Mouse (Mus musculus) hindbrain, embryonic 10.5 days (tissue): ENCODE measurements around the gene Tbc1d4. TPM values are rescaled to one million over a fixed set of nuclear protein-coding genes. Genes with fewer than 3 reads are reported as not detected.

ENCODE experiments used
- polyA plus RNA-seq: library from polyadenylated mRNA; unstranded; fragments of >200 nt; fragmentation: Nextera tagmentation; extraction: Ambion mirVana; gene quantifications from 2 replicates; pipeline ENCODE4 v1.2.1, GENCODE M21; 2016

The Tbc1d4 gene
- polyA plus RNA-seq, 1 experiment from 2014 or later, result 6.0 TPM

Other genes with a start within 250 kb of the Tbc1d4 start
- gene Commd6, start 31.5 kb upstream of the Tbc1d4 start, polyA plus RNA-seq, result 112 and 119 TPM in 2 replicates
- gene Uchl3, start 44.8 kb upstream of the Tbc1d4 start, polyA plus RNA-seq, result 171 and 172 TPM in 2 replicates
- 0.58 TPM in 1 of 2 replicates, not detected in the other for gene Gm9922, start 120.6 kb upstream of the Tbc1d4 start, polyA plus RNA-seq
- gene Lmo7, start 120.8 kb upstream of the Tbc1d4 start, polyA plus RNA-seq, result 0.97 and 1.8 TPM in 2 replicates